Mouse (Mus musculus): Measurements from ENCODE around the gene 1700001P01Rik.

GRCm38 (mm10) chr11:97818571-97818970 lies 42.9 kb upstream of the 1700001P01Rik start:
- TF ChIP-seq CTCF (conservative IDR thresholded peaks at IDR 0.05 in 1 of 2, IDR thresholded peaks at IDR 0.05 in 1 of 2; ENCODE audit: low read depth in 2 of 2, low read length in 2 of 2) (no peak), MYC (IDR thresholded peaks at IDR 0.05; ENCODE audit: low read depth, low read length) (no peak), MEF2A (IDR thresholded peaks at IDR 0.05; ENCODE audit: borderline replicate concordance, low read depth, low read length) (no peak), USF1 (IDR thresholded peaks at IDR 0.05; ENCODE audit: low read depth, low read length) (no peak), E2F4 (IDR thresholded peaks at IDR 0.05; ENCODE audit: insufficient replicate concordance, low read depth, low read length) (no peak), POLR2AphosphoS2 (IDR thresholded peaks at IDR 0.05; ENCODE audit: low read depth, low read length) (no peak)
